Mouse (Mus musculus) megakaryocyte, embryonic 14.5 days (primary cell): ENCODE data around the gene 2610021A01Rik. TPM values are rescaled to one million over a fixed set of nuclear protein-coding genes. Genes with fewer than 3 reads are reported as not detected.
"Not testable (repeated sequence)": the region's sequence is repeated elsewhere in the genome, so short reads cannot be mapped to it uniquely, and the experiment has no call there.

Source experiments
- H3K27me3 ChIP-seq: replicated peaks from 2 replicates; pipeline ENCODE3; 2012; ENCODE audit warnings: inconsistent platforms
- H3K36me3 ChIP-seq: replicated peaks from 2 replicates; pipeline ENCODE3; 2012; ENCODE audit warnings: low read length, inconsistent platforms, mixed read lengths
- H3K4me1 ChIP-seq: 2 replicates; pipeline ENCODE4 v1.6.1; 2012; ENCODE audit warnings: inconsistent platforms
- H3K4me3 ChIP-seq: replicated peaks from 2 replicates; pipeline ENCODE3; 2012; ENCODE audit warnings: moderate library complexity, mild to moderate bottlenecking, inconsistent platforms
- H3K9me3 ChIP-seq: 2 replicates; pipeline ENCODE4 v1.6.1; 2012; ENCODE audit warnings: inconsistent platforms
- FLI1 ChIP-seq: IDR thresholded peaks from 2 replicates; pipeline ENCODE4 v1.6.1; 2012; ENCODE audit warnings: low read length, inconsistent platforms, mixed read lengths
- GATA1 ChIP-seq: IDR thresholded peaks from 3 replicates; pipeline ENCODE4 v1.6.1; 2012; ENCODE audit warnings: mixed read lengths, low read length, inconsistent platforms, borderline replicate concordance
- polyA plus RNA-seq: library from polyadenylated mRNA; stranded (reverse); fragments of >175 nt; gene quantifications from 2 replicates; pipeline ENCODE4 v1.2.3, GENCODE M21; 2012; ENCODE audit warnings: low replicate concordance; ENCODE audit not compliant: insufficient read depth

2610021A01Rik gene
- polyA plus RNA-seq: 0.68 TPM in 1 of 2 replicates, not detected in the other

GRCm38 (mm10) chr7:41599034-41599813 lies at the start of gene 2610021A01Rik:
2610021A01Rik (plus strand) TSS chr7:41599230.
- TF ChIP-seq FLI1 (no peak), GATA1 (no peak)
- peaks cover 23% of the 10 kb centered on the region for H3K4me1 ChIP-seq
- H3K9me3 ChIP-seq: no peaks in the 10 kb centered on the region
- peaks cover 2% of the 10 kb centered on the region for H3K27me3 ChIP-seq
- peaks cover 9% of the 10 kb centered on the region for H3K36me3 ChIP-seq
- H3K4me3 ChIP-seq: peak within 1 kb of the TSS; percentile 93

GRCm38 (mm10) chr7:41560681-41561080 lies 38.3 kb upstream of the 2610021A01Rik start:
- Histone ChIP-seq H3K27me3 (no peaks in the 10 kb centered on the region), H3K4me1 (no peaks in the 10 kb centered on the region), H3K9me3 (peaks cover 20% of the 10 kb centered on the region), H3K4me3 (no peak overlapping the region), H3K36me3 (no peaks in the 10 kb centered on the region)
- TF ChIP-seq FLI1 (no peak), GATA1 (no peak)

- H3K4me1 ChIP-seq, H3K27me3 ChIP-seq, H3K9me3 ChIP-seq, H3K36me3 ChIP-seq, H3K4me3 ChIP-seq: not testable (repeated sequence)
Observed at GRCm38 (mm10) chr7:41573562-41573961, 25.5 kb upstream of the 2610021A01Rik start, which contains the start of gene Gm6871. Gm6871 (minus strand) TSS chr7:41573662.

DNA sequence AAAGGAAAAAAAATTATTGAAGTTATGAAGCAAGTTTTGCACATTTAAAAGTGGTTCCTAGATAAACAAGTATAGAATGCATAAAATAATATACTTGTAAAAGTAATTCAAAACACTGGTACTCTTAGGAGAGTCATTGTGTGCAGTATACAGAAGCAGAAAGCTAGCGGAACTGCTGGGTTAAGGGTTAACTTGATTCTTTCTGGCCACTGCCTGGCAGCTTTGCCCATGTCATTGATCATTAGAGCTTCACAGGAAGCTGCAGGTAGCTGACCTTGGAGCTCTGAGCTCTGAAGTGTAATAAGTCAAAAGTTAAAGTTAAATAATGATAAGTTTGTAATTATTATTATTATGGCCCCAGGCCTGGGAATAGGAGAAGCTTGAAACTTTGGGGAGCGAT lies 21.1 kb upstream of the 2610021A01Rik start:
- Histone ChIP-seq H3K27me3 (no peaks in the 10 kb centered on the region), H3K9me3 (peaks cover 4% of the 10 kb centered on the region; the same call in 1 of the 2 replicates), H3K4me1 (no peaks in the 10 kb centered on the region), H3K36me3 (no peaks in the 10 kb centered on the region), H3K4me3 (no peak overlapping the region)
- no peak for TF ChIP-seq FLI1
- no peak for TF ChIP-seq GATA1

DNA sequence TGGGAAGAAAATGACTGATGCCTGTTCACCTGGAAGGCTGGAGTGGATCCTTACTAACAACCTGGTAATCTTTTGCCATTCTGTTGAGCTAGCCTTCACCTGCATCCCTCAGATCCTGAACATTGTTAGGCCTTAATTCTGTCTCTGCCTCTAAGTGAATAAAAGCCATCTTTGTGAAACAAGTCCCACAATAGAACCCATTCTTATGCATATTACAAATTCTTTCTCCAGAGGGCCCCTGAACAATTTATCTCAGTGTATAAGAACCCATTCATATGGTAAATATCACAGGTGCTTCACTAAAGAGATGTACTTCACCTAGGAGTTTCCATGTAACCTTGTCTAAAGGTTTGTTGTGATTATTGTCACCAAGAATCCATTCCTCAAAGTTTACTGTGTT lies 17.0 kb upstream of the 2610021A01Rik start:
- Histone ChIP-seq H3K4me1 (no peaks in the 10 kb centered on the region), H3K27me3 (no peaks in the 10 kb centered on the region), H3K4me3 (no peak overlapping the region), H3K9me3 (peaks cover 9% of the 10 kb centered on the region), H3K36me3 (no peaks in the 10 kb centered on the region)
- no peak for TF ChIP-seq FLI1
- no peak for TF ChIP-seq GATA1

DNA sequence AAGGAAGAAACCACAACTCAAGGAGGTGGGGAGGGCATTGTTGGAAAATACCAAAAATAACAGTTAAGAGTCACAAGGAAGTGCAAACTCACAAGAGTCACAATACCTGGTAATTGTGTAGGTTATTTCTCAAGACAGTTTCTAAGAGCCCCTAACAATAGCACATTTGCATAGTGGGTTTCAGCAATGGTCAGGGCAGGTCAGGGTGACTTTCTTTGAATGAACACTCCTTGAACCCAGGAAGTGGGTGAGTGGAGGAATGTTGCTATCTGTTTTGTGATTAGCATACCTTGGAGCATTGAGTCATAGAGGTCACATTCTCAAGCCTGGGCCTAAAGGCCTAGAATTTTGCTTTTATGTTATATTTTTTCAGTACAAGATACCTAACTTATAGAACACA lies 11.2 kb upstream of the 2610021A01Rik start:
- H3K9me3 ChIP-seq: peaks cover 14% of the 10 kb centered on the region
- not testable (repeated sequence) for H3K4me3 ChIP-seq, H3K4me1 ChIP-seq, H3K27me3 ChIP-seq, H3K36me3 ChIP-seq

DNA sequence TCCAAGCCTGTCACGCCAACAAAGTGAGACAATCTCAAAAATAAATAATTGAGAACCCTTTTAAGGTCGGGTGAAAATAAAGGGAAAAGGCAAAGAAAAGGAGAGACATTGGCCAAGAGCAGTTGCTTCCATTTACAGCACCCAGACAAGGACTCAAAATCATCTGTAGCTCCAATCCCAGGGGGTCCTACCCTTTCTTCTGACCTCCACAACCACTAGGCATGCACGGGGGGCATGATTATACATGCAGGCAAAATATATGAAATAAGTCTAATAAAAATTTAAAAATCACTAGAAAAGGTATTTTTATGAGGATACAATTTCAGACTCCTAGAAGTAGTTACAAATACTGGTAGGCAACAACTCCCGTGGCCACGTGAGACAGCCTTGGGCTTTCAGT lies 415 bp upstream of the 2610021A01Rik start:
- H3K9me3 ChIP-seq: no peaks in the 10 kb centered on the region
- peak overlapping the region; percentile 93 for H3K4me3 ChIP-seq
- H3K36me3 ChIP-seq: peaks cover 5% of the 10 kb centered on the region
- TF ChIP-seq FLI1: no peak
- TF ChIP-seq GATA1: no peak
- peaks cover 23% of the 10 kb centered on the region for H3K4me1 ChIP-seq
- peaks cover 2% of the 10 kb centered on the region for H3K27me3 ChIP-seq

- peak overlapping the region; percentile 93 for H3K4me3 ChIP-seq
- no peak for TF ChIP-seq FLI1
- TF ChIP-seq GATA1: no peak
- peaks cover 16% of the 10 kb centered on the region for H3K36me3 ChIP-seq
- peaks cover 2% of the 10 kb centered on the region for H3K27me3 ChIP-seq
- peaks cover 23% of the 10 kb centered on the region for H3K4me1 ChIP-seq
- no peaks in the 10 kb centered on the region for H3K9me3 ChIP-seq
Observed at GRCm38 (mm10) chr7:41599932-41600548, 1.0 kb downstream of the 2610021A01Rik start.

GRCm38 (mm10) chr7:41611654-41612053 lies 12.6 kb downstream of the 2610021A01Rik start:
- Histone ChIP-seq H3K4me3 (no peak overlapping the region), H3K4me1 (peaks cover 8% of the 10 kb centered on the region), H3K9me3 (no peaks in the 10 kb centered on the region), H3K36me3 (peaks cover 66% of the 10 kb centered on the region), H3K27me3 (no peaks in the 10 kb centered on the region)
- TF ChIP-seq GATA1 (no peak), FLI1 (no peak)

DNA sequence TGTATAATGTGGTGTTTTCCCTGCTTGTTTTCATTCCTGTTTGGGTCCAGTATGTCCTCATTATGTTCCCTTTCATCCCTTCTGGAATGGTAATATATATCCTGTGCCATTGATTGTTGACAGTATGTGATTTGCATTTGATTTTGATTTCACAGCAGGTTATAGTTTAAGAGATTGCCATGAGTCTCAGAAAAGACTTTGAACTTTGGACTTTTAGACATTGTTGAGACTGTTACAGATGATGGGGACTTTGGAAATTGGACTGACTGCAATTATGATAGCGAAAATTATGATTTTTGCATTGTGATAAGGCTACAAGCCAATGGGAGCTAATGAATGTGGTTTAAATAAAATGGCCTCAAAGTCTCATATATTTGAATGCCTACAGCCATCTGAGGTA lies 17.2 kb downstream of the 2610021A01Rik start:
- H3K4me3 ChIP-seq, H3K27me3 ChIP-seq, H3K4me1 ChIP-seq, H3K9me3 ChIP-seq: not testable (repeated sequence)
- H3K36me3 ChIP-seq: peaks cover 79% of the 10 kb centered on the region
